Mouse (Mus musculus) heart, embryonic 16.5 days (tissue): ENCODE data around the gene Krt4. TPM values are rescaled to one million over a fixed set of nuclear protein-coding genes. Genes with fewer than 3 reads are reported as not detected.

ENCODE experiments used
- microRNA-seq: library from miRNA; unstranded; fragments of <30 nt; microRNA quantifications from one replicate; pipeline ENCODE4, GENCODE M21; 2017
- polyA plus RNA-seq: library from polyadenylated mRNA; unstranded; fragments of >200 nt; fragmentation: Nextera tagmentation; extraction: Ambion mirVana; gene quantifications from 2 replicates; pipeline ENCODE4 v1.2.1, GENCODE M21; 2015

Krt4 gene
- polyA plus RNA-seq, 1 experiment from 2014 or later, result 1.4 TPM

Small RNAs within 50 kb of the gene (microRNA-seq; reads per million reads assigned to microRNA genes)
- not detected for gene Gm44356

Other genes starting within 250 kb of the Krt4 start
- gene Krt6b, start 244.4 kb downstream of the Krt4 start, polyA plus RNA-seq, result 0.28 TPM in 1 of 2 replicates, not detected in the other
- gene Krt6a, start 230.4 kb downstream of the Krt4 start, polyA plus RNA-seq, result 0.62 TPM in 2 replicates
- gene Krt5, start 211.8 kb downstream of the Krt4 start, polyA plus RNA-seq, result 11.4 and 17.2 TPM in 2 replicates
- gene Krt71, start 181.6 kb downstream of the Krt4 start, polyA plus RNA-seq, result 0.07 TPM in 1 of 2 replicates, not detected in the other
- 0.21 TPM in 1 of 2 replicates, not detected in the other for gene Krt72, start 138.3 kb downstream of the Krt4 start, polyA plus RNA-seq
- not detected in 2 replicates for gene Krt73, start 122.4 kb downstream of the Krt4 start, polyA plus RNA-seq
- not detected in 2 replicates for gene Krt2, start 106.6 kb downstream of the Krt4 start, polyA plus RNA-seq
- 0.11 and 0.25 TPM in 2 replicates for gene Krt1, start 73.9 kb downstream of the Krt4 start, polyA plus RNA-seq
- gene Krt77, start 55.0 kb downstream of the Krt4 start, polyA plus RNA-seq, result 0.07 TPM in 2 replicates
- gene Krt76, start 31.8 kb downstream of the Krt4 start, polyA plus RNA-seq, result not detected in 2 replicates
- gene Krt79, start 15.6 kb upstream of the Krt4 start, polyA plus RNA-seq, result 0.53 and 0.75 TPM in 2 replicates
- 0.14 TPM in 1 of 2 replicates, not detected in the other for gene Krt78, start 29.6 kb upstream of the Krt4 start, polyA plus RNA-seq
- gene Krt8, start 79.7 kb upstream of the Krt4 start, polyA plus RNA-seq, result 132 and 209 TPM in 2 replicates
- 127 and 215 TPM in 2 replicates for gene Krt18, start 103.4 kb upstream of the Krt4 start, polyA plus RNA-seq
- 71.5 and 75.0 TPM in 2 replicates for gene Eif4b, start 149.0 kb upstream of the Krt4 start, polyA plus RNA-seq
- gene Tns2, start 175.7 kb upstream of the Krt4 start, polyA plus RNA-seq, result 33.2 and 35.1 TPM in 2 replicates
- gene Spryd3, start 211.5 kb upstream of the Krt4 start, polyA plus RNA-seq, result 19.8 and 21.8 TPM in 2 replicates
- 11.9 and 15.0 TPM in 2 replicates for gene Igfbp6, start 219.6 kb upstream of the Krt4 start, polyA plus RNA-seq
- gene Soat2, start 225.8 kb upstream of the Krt4 start, polyA plus RNA-seq, result 0.24 and 0.42 TPM in 2 replicates